Mouse (Mus musculus) heart, adult 2 months (tissue): ENCODE measurements around the gene Casc1. TPM values are rescaled to one million over a fixed set of nuclear protein-coding genes. Genes with fewer than 3 reads are reported as not detected.
A peak's percentile ranks its signal among the peaks of the same experiment; 100 is the strongest.
"Not testable (repeated sequence)": the region's sequence is repeated elsewhere in the genome, so short reads cannot be mapped to it uniquely, and the experiment has no call there.

Source experiments
- DNase-seq, 2 experiments: peaks; one replicate each; pipeline ENCODE4 v3.0.0; 2021
- H3K27ac ChIP-seq: fragments of 200-600 bp; 2 replicates; pipeline ENCODE4 v1.8.1; 2022
- H3K27me3 ChIP-seq: fragments of 200-500 bp; 2 replicates; pipeline ENCODE4 v1.6.1; 2012; ENCODE audit warnings: mild to moderate bottlenecking, low read length, inconsistent platforms, mixed read lengths; ENCODE audit not compliant: control insufficient read depth, insufficient read depth
- H3K36me3 ChIP-seq: fragments of 200-500 bp; 2 replicates; pipeline ENCODE4 v1.6.1; 2012; ENCODE audit warnings: low read length, inconsistent platforms; ENCODE audit not compliant: control insufficient read depth, insufficient read depth
- H3K4me1 ChIP-seq: fragments of 200-500 bp; 2 replicates; pipeline ENCODE4 v1.6.1; 2011; ENCODE audit warnings: low read length; ENCODE audit not compliant: control insufficient read depth, insufficient read depth
- H3K4me3 ChIP-seq: fragments of 200-600 bp; 2 replicates; pipeline ENCODE4 v1.8.1; 2022
- H3K79me2 ChIP-seq: fragments of 200-500 bp; replicated peaks from 2 replicates; pipeline ENCODE4 v1.6.1; 2012; ENCODE audit warnings: mild to moderate bottlenecking, inconsistent platforms, low read length, moderate library complexity, mixed read lengths; ENCODE audit not compliant: control insufficient read depth, insufficient read depth
- H3K9ac ChIP-seq: fragments of 200-500 bp; 2 replicates; pipeline ENCODE4 v1.6.1; 2012; ENCODE audit warnings: low read depth, mild to moderate bottlenecking, control low read depth, inconsistent platforms, low read length, mixed read lengths
- CTCF ChIP-seq: fragments of 200-600 bp; IDR thresholded peaks from 2 replicates; pipeline ENCODE4 v1.8.1; 2022; ENCODE audit warnings: antibody characterized with exemption, mild to moderate bottlenecking, moderate library complexity
- EP300 ChIP-seq: fragments of 200-500 bp; IDR thresholded peaks from 2 replicates; pipeline ENCODE4 v1.6.1; 2011; ENCODE audit warnings: low read depth, low read length, control low read depth; ENCODE audit not compliant: insufficient read depth
- POLR2A ChIP-seq: fragments of 200-500 bp; IDR thresholded peaks from 2 replicates; pipeline ENCODE4 v1.6.1; 2011; ENCODE audit warnings: mild to moderate bottlenecking, low read depth, low read length, control low read depth; ENCODE audit not compliant: insufficient read depth
- WGBS: fragments of 180-500 bp; shearing (Covaris S2); methylation state at CpG from one replicate; pipeline ENCODE4 v1.1.7; 2018; 5-methylcytosine and 5-hydroxymethylcytosine counted together
- intact Hi-C: fragments of 180-260 bp; cut with DNase I; formaldehyde crosslinking; loops from one replicate; pipeline ENCODE4 v1.15.1; 2025
- polyA plus RNA-seq: library from polyadenylated mRNA; depleted of rRNA; stranded (reverse); fragments of >200 nt; gene quantifications from 2 replicates; pipeline ENCODE4 v1.2.3, GENCODE M21; 2012
- total RNA-seq, 2 experiments: library from RNA; stranded (reverse); gene quantifications; 2 replicates each; pipeline ENCODE4 v1.2.3; 2021

Gene Casc1
- total and polyA plus RNA-seq, 3 experiments, result 0.86 to 1.4 (median 0.98) TPM

DNA sequence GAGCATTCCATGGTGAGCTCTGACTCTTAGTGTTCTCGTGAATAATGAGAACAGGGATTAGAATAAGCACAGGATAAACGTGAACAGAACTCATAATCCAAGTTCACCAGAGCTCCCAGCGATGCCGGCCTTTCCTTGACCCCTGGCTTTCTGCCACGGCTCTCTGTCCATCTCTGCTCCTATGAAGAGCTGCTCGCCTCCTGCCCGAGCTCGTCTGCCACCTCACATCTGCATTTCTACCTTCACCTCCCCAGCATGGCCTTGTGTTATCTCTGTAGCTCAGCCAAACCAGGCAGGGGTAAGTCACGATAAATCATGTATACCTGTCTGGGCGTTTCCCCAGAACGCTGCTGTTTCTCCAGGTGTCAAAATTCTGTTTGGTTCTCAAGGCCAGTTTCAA is 70.1 kb downstream of the Casc1 start:
- peaks cover 4% of the 10 kb centered on the region for H3K4me1 ChIP-seq
- no peaks in the 10 kb centered on the region for H3K79me2 ChIP-seq
- H3K9ac ChIP-seq, result no peak overlapping the region
- no peaks in the 10 kb centered on the region for H3K36me3 ChIP-seq
- no peak overlapping the region for H3K4me3 ChIP-seq
- DNase-seq, result no peak
- H3K27me3 ChIP-seq, result no peaks in the 10 kb centered on the region
- no peak for TF ChIP-seq EP300
- 69% methylated on average over 11 of the region's 11 CpGs for WGBS
- H3K27ac ChIP-seq, result no peak overlapping the region
- intact Hi-C loops, result no loop called here

DNA sequence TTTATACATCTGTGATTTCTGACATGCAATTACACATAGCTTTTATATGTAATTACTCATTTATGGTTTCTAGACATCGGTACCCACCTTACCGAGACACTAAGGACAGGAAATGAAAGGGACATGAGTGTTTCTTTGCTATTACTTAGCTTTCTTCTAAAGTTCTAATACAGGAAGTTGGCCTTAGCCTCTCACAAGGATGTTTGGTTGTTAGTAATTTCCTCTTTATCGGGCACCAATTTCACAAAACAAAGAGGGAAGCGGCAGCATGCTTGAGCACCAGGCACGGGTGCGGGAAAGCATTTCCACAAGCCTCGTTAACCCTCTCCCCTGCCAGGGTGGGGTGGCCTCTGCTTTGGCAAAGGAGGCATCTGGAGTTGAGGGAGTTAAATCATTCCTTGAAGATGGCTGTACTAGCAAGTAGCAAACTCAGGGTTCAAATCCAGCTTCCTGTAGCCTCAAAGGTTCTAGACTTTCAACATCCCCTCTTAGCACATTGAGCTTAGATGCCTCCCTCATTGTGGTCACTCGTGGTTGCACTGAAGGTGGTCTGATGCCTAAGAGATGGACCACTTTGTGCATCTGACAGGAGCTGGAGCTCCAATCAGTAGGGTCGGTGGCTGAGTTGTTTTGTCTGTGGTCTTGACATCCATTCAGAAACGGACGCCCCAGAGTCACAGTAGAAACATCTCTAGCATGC is 70.9 kb downstream of the Casc1 start:
- TF ChIP-seq POLR2A (no peak), EP300 (no peak), CTCF (no peak)
- Histone ChIP-seq H3K4me1 (peaks cover 4% of the 10 kb centered on the region), H3K4me3 (no peak overlapping the region), H3K27me3 (no peaks in the 10 kb centered on the region), H3K9ac (no peak overlapping the region), H3K27ac (no peak overlapping the region), H3K36me3 (no peaks in the 10 kb centered on the region), H3K79me2 (no peaks in the 10 kb centered on the region)
- 59% methylated on average over 11 of the region's 11 CpGs for WGBS
- intact Hi-C loops, result no loop called here
- DNase-seq, result peak in 1 of 2 experiments; percentile 11

DNA sequence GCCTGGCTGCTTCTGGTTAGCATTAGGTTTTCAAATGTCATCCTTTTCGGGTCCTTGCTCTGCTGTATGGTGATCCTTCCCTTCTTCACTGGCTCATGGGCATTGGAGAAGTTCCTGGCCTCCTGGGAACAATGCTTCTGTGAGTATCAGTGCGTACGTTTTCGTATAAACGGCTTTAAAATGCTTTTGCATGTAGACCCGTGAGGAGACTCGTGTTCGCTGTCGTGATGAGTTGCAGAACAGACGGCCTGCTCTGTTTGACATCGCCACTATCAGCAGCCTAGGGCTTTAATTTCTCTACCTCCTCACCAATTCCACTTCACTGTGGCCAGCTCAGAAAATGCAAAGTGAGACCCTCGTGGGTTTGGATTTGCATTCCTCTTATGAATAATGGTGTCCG is 71.6 kb downstream of the Casc1 start:
- intact Hi-C loops, result no loop called here
- Histone ChIP-seq H3K79me2 (no peaks in the 10 kb centered on the region), H3K27me3 (no peaks in the 10 kb centered on the region), H3K4me3 (no peak overlapping the region), H3K27ac (no peak overlapping the region), H3K36me3 (no peaks in the 10 kb centered on the region), H3K4me1 (peaks cover 4% of the 10 kb centered on the region), H3K9ac (no peak overlapping the region)
- WGBS, result 86% methylated on average over 13 of the region's 13 CpGs
- peak in 1 of 2 experiments; percentile 10 for DNase-seq
- TF ChIP-seq CTCF (no peak), EP300 (no peak)

DNA sequence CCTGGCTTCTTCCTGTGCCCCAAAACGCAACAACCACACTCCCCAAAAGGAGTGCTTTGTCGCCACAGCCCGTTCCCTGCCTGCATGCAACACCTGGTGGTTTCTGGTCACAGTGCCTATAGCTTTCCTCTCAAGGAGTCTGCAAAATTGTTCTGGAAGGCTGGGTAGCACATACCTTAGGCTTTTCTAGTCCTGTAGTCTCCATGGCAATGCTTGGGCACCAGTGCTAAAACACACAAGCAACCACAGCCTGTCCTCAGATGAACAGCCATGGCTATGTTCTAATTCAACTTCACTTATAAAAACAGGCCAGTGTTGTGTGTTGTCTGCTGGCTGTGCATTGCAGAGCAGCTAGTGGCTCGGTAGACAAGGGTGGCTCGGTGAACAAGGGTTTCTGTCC is 74.0 kb downstream of the Casc1 start:
- intact Hi-C loops, result no loop called here
- no peaks in the 10 kb centered on the region for H3K79me2 ChIP-seq
- no peak overlapping the region for H3K4me3 ChIP-seq
- no peak overlapping the region for H3K9ac ChIP-seq
- peak in 1 of 2 experiments; percentile 5 for DNase-seq
- no peak overlapping the region for H3K27ac ChIP-seq
- WGBS, result 89% methylated on average over 5 of the region's 5 CpGs
- no peaks in the 10 kb centered on the region for H3K36me3 ChIP-seq
- no peak for TF ChIP-seq CTCF
- no peak for TF ChIP-seq EP300
- TF ChIP-seq POLR2A, result no peak
- H3K27me3 ChIP-seq, result no peaks in the 10 kb centered on the region
- peaks cover 4% of the 10 kb centered on the region for H3K4me1 ChIP-seq

DNA sequence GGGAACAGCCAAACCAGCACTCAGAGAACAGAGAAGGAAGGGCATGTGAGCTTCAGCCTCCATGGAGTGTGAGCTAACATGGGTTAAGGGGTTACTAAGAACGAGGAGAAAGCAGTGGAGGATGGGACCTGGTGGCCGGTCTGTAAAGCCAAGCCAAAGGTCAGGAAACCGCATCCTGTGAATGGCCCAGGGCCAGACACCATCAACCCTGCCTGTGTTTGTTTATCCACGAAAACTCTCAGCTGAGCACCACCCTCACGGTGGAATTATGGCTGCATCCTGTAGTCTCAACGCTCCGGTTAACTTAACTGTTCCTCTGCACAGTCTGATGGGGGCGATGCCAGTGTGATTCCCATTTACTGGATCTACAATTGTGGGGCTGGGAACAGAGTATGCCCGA is 75.0 kb downstream of the Casc1 start:
- H3K4me1 ChIP-seq, result peaks cover 4% of the 10 kb centered on the region
- no peaks in the 10 kb centered on the region for H3K79me2 ChIP-seq
- H3K27ac ChIP-seq, result no peak overlapping the region
- WGBS, result 47% methylated on average over 9 of the region's 9 CpGs
- no peak overlapping the region for H3K9ac ChIP-seq
- peak in 1 of 2 experiments; percentile 14 for DNase-seq
- TF ChIP-seq CTCF (no peak), POLR2A (no peak), EP300 (no peak)
- H3K4me3 ChIP-seq, result no peak overlapping the region
- no peaks in the 10 kb centered on the region for H3K36me3 ChIP-seq
- intact Hi-C loops, result no loop called here
- no peaks in the 10 kb centered on the region for H3K27me3 ChIP-seq

DNA sequence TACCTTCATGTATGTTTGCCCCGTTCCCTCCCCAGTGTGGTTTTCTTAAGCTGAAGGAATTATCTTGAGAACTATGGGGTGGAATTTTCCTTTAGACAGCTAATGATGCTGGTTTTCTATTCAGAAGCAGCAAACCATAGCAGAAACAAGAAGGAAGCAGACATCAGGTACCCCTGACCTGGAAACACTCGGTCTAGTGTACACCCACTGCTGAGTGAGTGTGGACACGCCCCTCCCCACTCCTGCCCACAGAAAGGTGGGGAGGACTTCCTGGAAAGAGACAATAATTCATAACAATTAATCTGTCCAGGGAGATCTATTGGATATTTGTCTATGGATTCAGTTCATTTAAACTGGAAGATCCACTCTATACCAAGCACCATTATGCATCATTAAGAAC is 75.5 kb downstream of the Casc1 start:
- Histone ChIP-seq H3K79me2 (no peaks in the 10 kb centered on the region), H3K36me3 (no peaks in the 10 kb centered on the region), H3K4me3 (no peak overlapping the region), H3K9ac (no peak overlapping the region), H3K27me3 (no peaks in the 10 kb centered on the region), H3K27ac (no peak overlapping the region), H3K4me1 (peaks cover 4% of the 10 kb centered on the region)
- TF ChIP-seq CTCF (no peak), POLR2A (no peak), EP300 (no peak)
- peak in 1 of 2 experiments; percentile 11 for DNase-seq
- intact Hi-C loops, result no loop called here
- 62% methylated on average over 3 of the region's 3 CpGs for WGBS

DNA sequence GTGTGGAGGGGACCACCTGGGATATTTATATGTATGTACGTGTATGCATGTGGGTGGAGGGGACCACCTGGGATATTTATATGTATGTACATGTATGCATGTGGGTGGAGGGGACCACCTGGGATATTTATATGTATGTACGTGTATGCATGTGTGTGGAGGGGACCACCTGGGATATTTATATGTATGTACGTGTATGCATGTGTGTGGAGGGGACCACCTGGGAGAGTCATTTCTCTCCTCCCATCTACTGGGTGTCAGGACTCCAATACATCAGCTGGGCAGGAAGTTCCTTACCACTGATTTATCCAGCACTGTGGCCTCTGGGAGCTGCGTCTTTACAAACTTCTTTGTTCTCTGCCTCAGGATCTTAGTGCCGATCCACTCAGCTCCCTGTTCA is 77.8 kb downstream of the Casc1 start:
- WGBS, result 81% methylated on average over 5 of the region's 5 CpGs
- H3K27ac ChIP-seq, intact Hi-C loops, H3K27me3 ChIP-seq, H3K79me2 ChIP-seq, H3K4me3 ChIP-seq, H3K4me1 ChIP-seq, H3K36me3 ChIP-seq, H3K9ac ChIP-seq: not testable (repeated sequence)
- peak in 1 of 2 experiments; percentile 2 for DNase-seq
